Mouse (Mus musculus) E14TG2a.4 (cell line): ENCODE data around the gene Akr1d1.

Experiments used
- H3K27me3 ChIP-seq: 2 replicates; pipeline ENCODE4 v1.6.1; 2014; ENCODE audit warnings: low read length, control low read depth; ENCODE audit not compliant: insufficient read depth
- H3K36me3 ChIP-seq: 2 replicates; pipeline ENCODE4 v1.6.1; 2014; ENCODE audit warnings: low read length, control low read depth; ENCODE audit not compliant: insufficient read depth
- H3K4me1 ChIP-seq: replicated peaks from 2 replicates; pipeline ENCODE4 v1.6.1; 2014; ENCODE audit warnings: low read depth, low read length, control low read depth
- H3K4me3 ChIP-seq: replicated peaks from 2 replicates; pipeline ENCODE4 v1.5.1; 2014; ENCODE audit warnings: mild to moderate bottlenecking, low read length
- H3K9me3 ChIP-seq: 2 replicates; pipeline ENCODE4 v1.6.1; 2014; ENCODE audit warnings: low read length, control low read depth
- CTCF ChIP-seq: conservative IDR thresholded peaks from 2 replicates; pipeline ENCODE4 v1.5.1; 2014; ENCODE audit warnings: low read length
- NANOG ChIP-seq: IDR thresholded peaks from 2 replicates; pipeline ENCODE4 v1.6.1; 2014; ENCODE audit warnings: borderline replicate concordance, low read length, mixed read lengths
- POU5F1 ChIP-seq: IDR thresholded peaks from 2 replicates; pipeline ENCODE4 v1.6.1; 2014; ENCODE audit warnings: low read length, borderline replicate concordance

Gene Akr1d1

GRCm38 (mm10) chr6:37529940-37530339 is at the start of gene Akr1d1:
Gene Akr1d1, plus strand, starts transcription at chr6:37530173.
- no peaks in the 10 kb centered on the region for H3K27me3 ChIP-seq
- TF ChIP-seq POU5F1: no peak
- no peak for TF ChIP-seq CTCF
- H3K9me3 ChIP-seq: no peaks in the 10 kb centered on the region
- no peaks in the 10 kb centered on the region for H3K4me1 ChIP-seq
- no peaks in the 10 kb centered on the region for H3K36me3 ChIP-seq
- H3K4me3 ChIP-seq: no peak within 1 kb of the TSS

GRCm38 (mm10) chr6:37481147-37481546 is 48.8 kb upstream of the Akr1d1 start:
- TF ChIP-seq POU5F1: no peak
- no peak for TF ChIP-seq CTCF
- no peak for TF ChIP-seq NANOG
- Histone ChIP-seq H3K4me1 (0 out of 2 replicates have a peak, but pooled peaks cover 4% of the 10 kb centered on the region), H3K9me3 (peaks cover 12% of the 10 kb centered on the region; the same call in 1 of the 2 replicates)

DNA sequence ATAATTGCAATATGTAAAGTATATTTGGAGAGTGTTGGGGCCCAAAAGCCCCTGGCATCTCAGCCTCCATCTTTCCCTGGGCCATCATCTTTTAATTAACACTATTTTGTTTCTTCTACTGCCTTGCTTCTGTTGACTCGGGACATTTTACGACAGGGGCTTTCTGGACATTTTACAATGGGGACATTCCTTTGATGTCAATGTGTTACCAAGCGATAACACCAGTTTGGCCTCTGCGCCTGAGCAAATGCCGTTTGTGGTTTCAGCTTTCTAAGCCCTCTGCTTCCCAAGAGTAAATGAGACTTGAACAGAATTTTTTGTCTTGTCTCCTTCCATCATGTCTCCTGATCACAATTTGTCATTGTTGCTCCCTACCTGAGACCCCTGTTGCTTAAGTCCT is 46.7 kb upstream of the Akr1d1 start:
- 0 out of 2 replicates have a peak, but pooled peaks cover 3% of the 10 kb centered on the region for H3K4me1 ChIP-seq
- H3K36me3 ChIP-seq: no peaks in the 10 kb centered on the region
- no peak overlapping the region for H3K4me3 ChIP-seq
- no peak for TF ChIP-seq NANOG
- no peak for TF ChIP-seq POU5F1
- no peak for TF ChIP-seq CTCF
- H3K27me3 ChIP-seq: no peaks in the 10 kb centered on the region
- H3K9me3 ChIP-seq: peaks cover 12% of the 10 kb centered on the region; the same call in 1 of the 2 replicates

More at GRCm38 (mm10) chr6:37481147-37481546, 48.8 kb upstream of the Akr1d1 start:
- Histone ChIP-seq H3K27me3 (no peaks in the 10 kb centered on the region), H3K36me3 (no peaks in the 10 kb centered on the region), H3K4me3 (no peak overlapping the region)

DNA sequence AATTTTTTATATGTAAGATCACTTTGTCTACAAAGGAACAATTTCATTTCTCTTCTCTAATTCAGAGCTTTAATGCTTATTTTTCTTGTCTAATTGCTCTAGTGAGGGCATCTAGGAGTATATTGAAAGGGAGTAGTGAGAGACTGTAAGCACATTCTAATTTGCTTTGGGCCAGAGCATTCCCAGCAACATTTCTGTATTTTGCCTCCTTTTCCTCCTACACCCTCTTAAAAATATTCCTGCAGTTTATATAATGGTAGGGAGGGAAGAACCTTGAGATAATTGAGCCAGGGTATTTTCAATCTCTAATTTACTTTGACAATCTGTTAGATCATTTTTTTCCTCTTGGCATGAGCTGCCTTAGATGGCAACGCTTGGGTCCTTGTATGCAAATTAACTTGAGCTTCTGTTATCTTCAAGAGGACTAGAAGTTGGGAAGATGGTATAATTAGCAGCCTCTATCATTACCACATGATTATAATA is 45.3 kb upstream of the Akr1d1 start:
- peaks cover 12% of the 10 kb centered on the region; the same call in 1 of the 2 replicates for H3K9me3 ChIP-seq
- no peaks in the 10 kb centered on the region for H3K4me1 ChIP-seq
- no peak overlapping the region for H3K4me3 ChIP-seq
- no peaks in the 10 kb centered on the region for H3K27me3 ChIP-seq
- no peaks in the 10 kb centered on the region for H3K36me3 ChIP-seq
- TF ChIP-seq CTCF: no peak
- TF ChIP-seq POU5F1: no peak
- no peak for TF ChIP-seq NANOG

DNA sequence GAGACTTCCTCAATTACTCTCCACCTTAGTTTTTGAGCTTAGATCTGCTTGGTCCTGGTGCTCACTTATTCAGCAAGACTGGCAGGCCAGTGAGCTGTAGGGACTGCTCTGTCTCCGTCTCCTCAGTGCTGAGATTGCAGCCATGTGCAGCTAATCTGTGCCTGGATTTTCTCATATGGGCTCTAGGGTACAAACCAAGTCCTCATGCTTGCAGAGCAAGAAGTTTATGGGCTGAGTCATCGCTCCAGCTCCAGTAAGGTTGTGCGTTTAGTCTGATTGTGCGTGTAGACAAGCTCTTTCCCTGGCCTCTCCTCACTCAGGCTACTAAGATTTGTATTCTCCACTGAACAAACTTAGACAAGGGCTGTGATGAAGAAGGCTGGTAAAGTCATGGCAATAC is 43.5 kb upstream of the Akr1d1 start:
- Histone ChIP-seq H3K9me3 (peaks cover 12% of the 10 kb centered on the region; the same call in 1 of the 2 replicates), H3K36me3 (no peaks in the 10 kb centered on the region), H3K4me3 (no peak overlapping the region), H3K27me3 (no peaks in the 10 kb centered on the region), H3K4me1 (no peaks in the 10 kb centered on the region)
- no peak for TF ChIP-seq NANOG
- no peak for TF ChIP-seq POU5F1
- no peak for TF ChIP-seq CTCF

- H3K4me1 ChIP-seq: no peaks in the 10 kb centered on the region
- no peaks in the 10 kb centered on the region for H3K27me3 ChIP-seq
- H3K9me3 ChIP-seq: no peaks in the 10 kb centered on the region
- H3K36me3 ChIP-seq: no peaks in the 10 kb centered on the region
- TF ChIP-seq NANOG (no peak), POU5F1 (no peak), CTCF (no peak)
- no peak overlapping the region for H3K4me3 ChIP-seq
Measured at GRCm38 (mm10) chr6:37492241-37492640, 37.7 kb upstream of the Akr1d1 start.

DNA sequence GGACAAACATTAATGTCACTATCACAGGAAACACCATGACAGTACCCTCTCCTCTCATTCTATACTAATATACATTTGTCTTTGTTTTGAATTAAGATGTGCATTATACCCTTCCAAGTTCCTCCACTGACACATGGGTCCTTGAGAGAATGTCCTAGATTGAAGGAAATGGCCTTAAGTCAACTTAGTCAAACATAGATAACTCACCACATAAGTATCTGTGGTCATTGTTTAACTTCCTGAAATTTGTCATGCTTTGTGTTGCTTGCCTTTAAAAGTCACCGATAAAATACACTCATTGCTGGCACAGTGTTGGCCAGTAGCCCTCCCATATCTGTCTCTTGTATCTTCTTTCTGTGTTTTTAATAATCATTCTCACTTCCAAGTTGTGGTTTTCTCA is 35.0 kb upstream of the Akr1d1 start:
- H3K9me3 ChIP-seq: peaks cover 19% of the 10 kb centered on the region
- no peak overlapping the region for H3K4me3 ChIP-seq
- no peaks in the 10 kb centered on the region for H3K36me3 ChIP-seq
- no peaks in the 10 kb centered on the region for H3K27me3 ChIP-seq
- TF ChIP-seq POU5F1 (no peak), CTCF (no peak), NANOG (no peak)
- no peaks in the 10 kb centered on the region for H3K4me1 ChIP-seq

DNA sequence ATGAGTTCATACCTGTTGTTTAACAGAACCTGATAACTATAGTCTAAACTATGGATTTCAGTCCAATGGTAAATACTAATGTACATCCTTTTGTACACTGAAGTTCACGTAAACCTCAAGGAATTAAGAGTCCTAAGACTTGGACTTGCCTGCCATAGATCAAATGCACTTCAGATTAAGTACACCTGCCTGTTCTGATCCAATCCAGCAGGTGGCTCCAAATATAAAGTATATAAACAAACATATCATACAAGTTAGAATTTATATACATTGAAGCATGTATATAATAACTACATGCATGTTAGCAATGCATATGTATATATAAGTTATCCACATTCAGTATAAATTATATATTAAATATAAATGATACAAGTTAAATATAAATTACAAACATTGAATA is 33.1 kb upstream of the Akr1d1 start:
- H3K9me3 ChIP-seq: peaks cover 27% of the 10 kb centered on the region

GRCm38 (mm10) chr6:37505588-37505987 is 24.4 kb upstream of the Akr1d1 start:
- Histone ChIP-seq H3K4me3 (no peak overlapping the region), H3K36me3 (no peaks in the 10 kb centered on the region), H3K4me1 (no peaks in the 10 kb centered on the region), H3K27me3 (no peaks in the 10 kb centered on the region), H3K9me3 (peaks cover 3% of the 10 kb centered on the region)
- TF ChIP-seq NANOG (no peak), POU5F1 (no peak), CTCF (no peak)

More for the DNA sequence above, 33.1 kb upstream of the Akr1d1 start:
- Histone ChIP-seq H3K36me3 (no peaks in the 10 kb centered on the region), H3K4me3 (no peak overlapping the region), H3K27me3 (no peaks in the 10 kb centered on the region), H3K4me1 (no peaks in the 10 kb centered on the region)
- no peak for TF ChIP-seq NANOG
- no peak for TF ChIP-seq POU5F1
